Mouse (Mus musculus) liver, embryonic 14.5 days (tissue): ENCODE data around the gene Olfr1140. TPM values are rescaled to one million over a fixed set of nuclear protein-coding genes. Genes with fewer than 3 reads are reported as not detected.

Source experiments
- ATAC-seq: fragments of 200-750 bp; cut with Nextera tagmentation; 2 replicates; pipeline ENCODE4 v1.8.0; 2017; ENCODE audit warnings: moderate number of reproducible peaks, mild to moderate bottlenecking, moderate library complexity; ENCODE audit not compliant: insufficient read depth
- DNase-seq, 3 experiments: peaks; one replicate each; pipeline ENCODE4 v3.0.0-alpha.2; 2012 to 2013; ENCODE audit warnings: low read depth in 3 of 3, low spot score in 3 of 3
- H3K27ac ChIP-seq: fragments of 300-500 bp; sonication (generic); 2 replicates; pipeline ENCODE4 v1.5.1; 2014; ENCODE audit warnings: moderate library complexity, mild to moderate bottlenecking, control low read depth, inconsistent platforms
- H3K27me3 ChIP-seq: fragments of 300-500 bp; sonication (generic); 2 replicates; pipeline ENCODE4 v1.6.1; 2014; ENCODE audit warnings: mild to moderate bottlenecking, low read length, moderate library complexity; ENCODE audit not compliant: control insufficient read depth, insufficient read depth
- H3K36me3 ChIP-seq: fragments of 300-500 bp; sonication (generic); replicated peaks from 2 replicates; pipeline ENCODE4 v1.6.1; 2014; ENCODE audit warnings: low read depth; ENCODE audit not compliant: control insufficient read depth, insufficient read depth
- H3K4me1 ChIP-seq, 2 experiments: fragments of 200-500 bp in 1 of 2; fragments of 300-500 bp in 1 of 2; sonication (generic) in 1 of 2; replicated peaks; 2 replicates each; pipeline ENCODE4 v1.6.1; 2012 to 2014; ENCODE audit warnings: antibody characterized with exemption in 1 of 2, inconsistent platforms in 1 of 2, low read length in 1 of 2; ENCODE audit not compliant: control insufficient read depth in 2 of 2, insufficient read depth in 2 of 2
- H3K4me2 ChIP-seq: fragments of 300-500 bp; sonication (generic); 2 replicates; pipeline ENCODE4 v1.6.1; 2014; ENCODE audit warnings: low read depth, mild to moderate bottlenecking, control low read depth, moderate library complexity
- H3K4me3 ChIP-seq, 2 experiments: fragments of 200-500 bp in 1 of 2; fragments of 300-500 bp in 1 of 2; sonication (generic) in 1 of 2; 2 replicates each; pipeline ENCODE4 v1.5.1; 2012 to 2014; ENCODE audit warnings: low read depth in 2 of 2, low read length in 2 of 2, mild to moderate bottlenecking in 2 of 2, control low read depth in 1 of 2, inconsistent platforms in 1 of 2, moderate library complexity in 1 of 2; ENCODE audit not compliant: insufficient read depth in 1 of 2
- H3K9ac ChIP-seq: fragments of 300-500 bp; sonication (generic); replicated peaks from 2 replicates; pipeline ENCODE4 v1.6.1; 2014; ENCODE audit warnings: mild to moderate bottlenecking, control low read depth, moderate library complexity
- H3K9me3 ChIP-seq: fragments of 300-500 bp; sonication (generic); 2 replicates; pipeline ENCODE4 v1.6.1; 2016; ENCODE audit warnings: low read length, mixed read lengths; ENCODE audit not compliant: control insufficient read depth
- CTCF ChIP-seq: IDR thresholded peaks from 2 replicates; pipeline ENCODE4 v1.5.1; 2016; ENCODE audit warnings: antibody characterized with exemption, low read depth, control low read depth
- EP300 ChIP-seq: IDR thresholded peaks from 2 replicates; pipeline ENCODE4 v1.6.1; 2016; ENCODE audit warnings: antibody characterized with exemption, low read depth
- WGBS: fragments of 180-500 bp; shearing (Covaris S2); extraction: QIAGEN DNeasy Blood & Tissue Kit; methylation state at CpG from one replicate; pipeline ENCODE4 v1.1.7; 2014; ENCODE audit not compliant: insufficient replicate concordance; 5-methylcytosine and 5-hydroxymethylcytosine counted together
- polyA plus RNA-seq, 2 experiments: library from polyadenylated mRNA; depleted of rRNA in 1 of 2; stranded (reverse) in 1 of 2; unstranded in 1 of 2; fragments of >200 nt; fragmentation: Nextera tagmentation in 1 of 2; extraction: Ambion mirVana in 1 of 2; gene quantifications; 2 replicates each; pipeline versions ENCODE4 v1.2.1 to v1.2.3; 2012 to 2014

The Olfr1140 gene
- polyA plus RNA-seq (2012; rRNA removed) = not detected in 2 replicates
- polyA plus RNA-seq (2014; fragmentation: Nextera tagmentation; extraction: Ambion mirVana) = not detected in 2 replicates

DNA sequence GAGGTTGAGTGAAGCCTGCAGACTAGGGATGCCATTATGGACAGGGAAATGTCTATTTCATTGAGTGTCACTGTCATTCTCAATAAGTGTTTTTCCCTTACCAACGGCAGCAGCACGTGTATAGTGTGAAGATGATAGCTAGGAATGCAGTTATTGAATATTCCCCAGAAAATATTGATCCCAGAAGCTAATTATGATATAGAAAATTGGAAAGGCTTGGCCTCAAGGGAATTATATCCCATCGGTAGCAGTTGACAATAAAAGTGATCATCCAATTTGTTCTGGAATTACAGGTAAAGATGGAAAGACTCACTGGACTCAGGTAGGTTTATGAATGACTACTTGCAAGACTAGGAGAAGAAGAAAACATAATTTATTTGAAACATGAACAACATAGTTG is at the start of gene Olfr1140:
TSS of gene Olfr1140 (plus strand) at position 301 of the 400 bp plus-strand sequence.
- ATAC-seq (no peak), DNase-seq (no peak)
- Histone ChIP-seq H3K9ac (no peak within 1 kb of the TSS), H3K27ac (no peak within 1 kb of the TSS), H3K27me3 (no peaks in the 10 kb centered on the region), H3K4me2 (no peak within 1 kb of the TSS), H3K4me1 (no peaks in the 10 kb centered on the region), H3K36me3 (no peaks in the 10 kb centered on the region), H3K4me3 (no peak within 1 kb of the TSS), H3K9me3 (no peaks in the 10 kb centered on the region)
- TF ChIP-seq EP300 (no peak), CTCF (no peak)
- WGBS = 55% methylated on average over 3 of the region's 3 CpGs

DNA sequence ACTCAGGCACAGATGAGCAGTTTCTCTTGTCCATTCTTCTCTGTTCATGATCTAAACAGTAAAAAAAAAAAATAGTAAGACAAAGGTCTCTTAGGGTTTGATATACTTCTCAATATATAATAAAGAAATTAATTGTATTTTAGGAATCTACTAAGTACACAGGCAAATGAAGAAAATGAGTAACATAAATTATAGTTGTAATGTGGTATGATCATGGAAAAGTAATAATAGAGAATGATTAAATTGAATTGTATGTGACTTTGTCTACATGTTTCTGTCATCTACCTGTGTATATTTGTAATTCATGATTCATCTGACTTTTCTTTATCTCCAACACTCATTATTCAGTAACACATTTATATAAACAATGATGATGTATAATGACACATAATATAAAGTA is 49.7 kb upstream of the Olfr1140 start, which contains the start of gene Olfr1136:
TSS of gene Olfr1136 (minus strand) at position 101 of the 400 bp plus-strand sequence.
- Histone ChIP-seq H3K36me3 (no peaks in the 10 kb centered on the region), H3K27me3 (no peaks in the 10 kb centered on the region), H3K4me3 (no peak within 1 kb of the TSS), H3K4me2 (no peak within 1 kb of the TSS), H3K9me3 (no peaks in the 10 kb centered on the region), H3K9ac (no peak within 1 kb of the TSS), H3K4me1 (no peaks in the 10 kb centered on the region), H3K27ac (no peak within 1 kb of the TSS)
- ATAC-seq = no peak
- no peak for DNase-seq
- TF ChIP-seq EP300 (no peak), CTCF (no peak)

- H3K36me3 ChIP-seq = no peaks in the 10 kb centered on the region
- no peak for ATAC-seq
- no peak within 1 kb of the TSS for H3K27ac ChIP-seq
- no peak for DNase-seq
- H3K9ac ChIP-seq = no peak within 1 kb of the TSS
- H3K4me2 ChIP-seq = no peak within 1 kb of the TSS
- H3K9me3 ChIP-seq = no peaks in the 10 kb centered on the region
- H3K4me1 ChIP-seq = no peaks in the 10 kb centered on the region
- H3K4me3 ChIP-seq = no peak within 1 kb of the TSS
- H3K27me3 ChIP-seq = no peaks in the 10 kb centered on the region
- TF ChIP-seq CTCF (no peak), EP300 (no peak)
These were observed 30.5 kb upstream of the Olfr1140 start, which contains the start of gene Olfr1137 for GRCm38 (mm10) chr2:87713079-87713478. TSS of gene Olfr1137 (minus strand) at chr2:87713179.

- no peaks in the 10 kb centered on the region for H3K4me1 ChIP-seq
- no peak within 1 kb of the TSS for H3K4me2 ChIP-seq
- ATAC-seq (no peak), DNase-seq (no peak)
- WGBS = 46% methylated on average over 1 of the region's 1 CpGs
- H3K36me3 ChIP-seq = no peaks in the 10 kb centered on the region
- H3K27ac ChIP-seq = no peak within 1 kb of the TSS
- H3K9me3 ChIP-seq = no peaks in the 10 kb centered on the region
- no peak within 1 kb of the TSS for H3K9ac ChIP-seq
- no peak for TF ChIP-seq EP300
- TF ChIP-seq CTCF = no peak
- H3K27me3 ChIP-seq = no peaks in the 10 kb centered on the region
- no peak within 1 kb of the TSS for H3K4me3 ChIP-seq
These were observed 3.7 kb upstream of the Olfr1140 start, which contains the start of gene Olfr1138 for GRCm38 (mm10) chr2:87739878-87740277. TSS of gene Olfr1138 (minus strand) at chr2:87739978.

GRCm38 (mm10) chr2:87753891-87754290 is 10.3 kb downstream of the Olfr1140 start, which contains the start of gene Olfr1141:
TSS of gene Olfr1141 (minus strand) at chr2:87753991.
- H3K4me2 ChIP-seq = no peak within 1 kb of the TSS
- H3K36me3 ChIP-seq = no peaks in the 10 kb centered on the region
- H3K9ac ChIP-seq = no peak within 1 kb of the TSS
- ATAC-seq (no peak), DNase-seq (no peak)
- no peaks in the 10 kb centered on the region for H3K27me3 ChIP-seq
- no peaks in the 10 kb centered on the region for H3K9me3 ChIP-seq
- no peak within 1 kb of the TSS for H3K4me3 ChIP-seq
- no peak for TF ChIP-seq CTCF
- no peak for TF ChIP-seq EP300
- H3K4me1 ChIP-seq = no peaks in the 10 kb centered on the region
- WGBS = 43% methylated on average over 1 of the region's 1 CpGs
- no peak within 1 kb of the TSS for H3K27ac ChIP-seq
